Mouse (Mus musculus) forebrain, embryonic 11.5 days (tissue): ENCODE results near the gene Ttc13. TPM values are rescaled to one million over a fixed set of nuclear protein-coding genes. Genes with fewer than 3 reads are reported as not detected.
A peak's percentile ranks its signal among the peaks of the same experiment; 100 is the strongest.

ENCODE experiments used
- ATAC-seq: fragments of 200-750 bp; cut with Nextera tagmentation; replicated peaks from 2 replicates; pipeline ENCODE4 v1.8.0; 2017; ENCODE audit warnings: moderate TSS enrichment; ENCODE audit not compliant: low FRiP score
- DNase-seq: peaks from one replicate; pipeline ENCODE4 v3.0.0-alpha.2; 2017; ENCODE audit warnings: low spot score
- H3K27ac ChIP-seq: fragments of 300-500 bp; sonication (generic); 2 replicates; pipeline ENCODE4 v1.5.1; 2014; ENCODE audit warnings: low read depth, low read length
- H3K27me3 ChIP-seq: fragments of 300-500 bp; sonication (generic); 2 replicates; pipeline ENCODE4 v1.6.1; 2014; ENCODE audit warnings: mild to moderate bottlenecking, low read length, mixed read lengths; ENCODE audit not compliant: control insufficient read depth, insufficient read depth
- H3K36me3 ChIP-seq: fragments of 300-500 bp; sonication (generic); 2 replicates; pipeline ENCODE4 v1.6.1; 2014; ENCODE audit warnings: mild to moderate bottlenecking, low read length, moderate library complexity, mixed read lengths; ENCODE audit not compliant: control insufficient read depth, insufficient read depth
- H3K4me1 ChIP-seq: fragments of 300-500 bp; sonication (generic); replicated peaks from 2 replicates; pipeline ENCODE4 v1.6.1; 2014; ENCODE audit warnings: low read length, mixed read lengths; ENCODE audit not compliant: control insufficient read depth, insufficient read depth
- H3K4me2 ChIP-seq: fragments of 300-500 bp; sonication (generic); 2 replicates; pipeline ENCODE4 v1.6.1; 2014; ENCODE audit warnings: low read depth, mild to moderate bottlenecking, low read length, moderate library complexity, mixed read lengths; ENCODE audit not compliant: severe bottlenecking
- H3K4me3 ChIP-seq: fragments of 300-500 bp; sonication (generic); 2 replicates; pipeline ENCODE4 v1.5.1; 2014; ENCODE audit warnings: low read depth, low read length
- H3K9ac ChIP-seq: fragments of 300-500 bp; sonication (generic); 2 replicates; pipeline ENCODE4 v1.6.1; 2014; ENCODE audit warnings: low read length
- H3K9me3 ChIP-seq: fragments of 300-500 bp; sonication (generic); 2 replicates; pipeline ENCODE4 v1.6.1; 2016; ENCODE audit warnings: low read length, mixed read lengths; ENCODE audit not compliant: control insufficient read depth
- WGBS: fragments of 180-500 bp; shearing (Covaris S2); extraction: QIAGEN DNeasy Blood & Tissue Kit; methylation state at CpG from one replicate; pipeline ENCODE4 v1.1.7; 2014; 5-methylcytosine and 5-hydroxymethylcytosine counted together
- polyA plus RNA-seq: library from polyadenylated mRNA; unstranded; fragments of >200 nt; fragmentation: Nextera tagmentation; extraction: Ambion mirVana; gene quantifications from 2 replicates; pipeline ENCODE4 v1.2.1, GENCODE M21; 2014

The Ttc13 gene
- polyA plus RNA-seq, 1 experiment from 2014 or later, result 63.2 TPM

GRCm38 (mm10) chr8:124752325-124752862 is 30.6 kb upstream of the Ttc13 start:
- H3K27ac ChIP-seq, result no peak overlapping the region
- H3K9me3 ChIP-seq, result no peaks in the 10 kb centered on the region
- H3K9ac ChIP-seq, result no peak overlapping the region
- H3K4me3 ChIP-seq, result no peak overlapping the region
- H3K4me1 ChIP-seq, result peaks cover 8% of the 10 kb centered on the region; the same call in 1 of the 2 replicates
- 30% methylated on average over 21 of the region's 21 CpGs for WGBS
- ATAC-seq (no peak), DNase-seq (no peak)
- peaks cover 37% of the 10 kb centered on the region for H3K27me3 ChIP-seq
- H3K36me3 ChIP-seq, result no peaks in the 10 kb centered on the region
- H3K4me2 ChIP-seq, result no peak overlapping the region

GRCm38 (mm10) chr8:124751709-124752173 is 30.0 kb upstream of the Ttc13 start, which contains the start of gene Fam89a:
Gene Fam89a, minus strand, starts transcription at chr8:124751832.
- no peak within 1 kb of the TSS for H3K27ac ChIP-seq
- under 1% methylated on average over 38 of the region's 41 CpGs for WGBS
- peak; percentile 82 for DNase-seq

GRCm38 (mm10) chr8:124751191-124751590 is 29.4 kb upstream of the Ttc13 start:
- DNase-seq, result no peak
- no peak for ATAC-seq
- peak overlapping the region; percentile 27 for H3K9ac ChIP-seq
- H3K4me2 ChIP-seq, result peak overlapping the region; percentile 74
- no peak overlapping the region for H3K27ac ChIP-seq
- no peaks in the 10 kb centered on the region for H3K9me3 ChIP-seq
- WGBS, result under 1% methylated on average over 31 of the region's 31 CpGs
- peaks cover 8% of the 10 kb centered on the region; the same call in 1 of the 2 replicates for H3K4me1 ChIP-seq
- peak overlapping the region; percentile 49 for H3K4me3 ChIP-seq
- no peaks in the 10 kb centered on the region for H3K36me3 ChIP-seq
- H3K27me3 ChIP-seq, result peaks cover 37% of the 10 kb centered on the region

More at GRCm38 (mm10) chr8:124751709-124752173, 30.0 kb upstream of the Ttc13 start, which contains the start of gene Fam89a:
- Histone ChIP-seq H3K27me3 (peaks cover 37% of the 10 kb centered on the region), H3K4me2 (peak within 1 kb of the TSS; percentile 74), H3K4me3 (peak within 1 kb of the TSS; percentile 49), H3K9me3 (no peaks in the 10 kb centered on the region), H3K9ac (peak within 1 kb of the TSS; percentile 27), H3K4me1 (peaks cover 8% of the 10 kb centered on the region; the same call in 1 of the 2 replicates), H3K36me3 (no peaks in the 10 kb centered on the region)
- no peak; the same call in 1 of the 2 replicates for ATAC-seq

- Histone ChIP-seq H3K4me1 (peaks cover 3% of the 10 kb centered on the region; the same call in 1 of the 2 replicates), H3K36me3 (no peaks in the 10 kb centered on the region), H3K9me3 (no peaks in the 10 kb centered on the region), H3K9ac (no peak overlapping the region), H3K27me3 (peaks cover 21% of the 10 kb centered on the region), H3K27ac (no peak overlapping the region), H3K4me3 (no peak overlapping the region), H3K4me2 (no peak overlapping the region)
- ATAC-seq, result no peak
- DNase-seq, result no peak
- WGBS, result 79% methylated on average over 13 of the region's 13 CpGs
These were observed 24.9 kb upstream of the Ttc13 start for GRCm38 (mm10) chr8:124746661-124747060.

- Histone ChIP-seq H3K36me3 (peaks cover under 1% of the 10 kb centered on the region; the same call in 1 of the 2 replicates), H3K9ac (no peak overlapping the region), H3K4me3 (no peak overlapping the region), H3K27ac (no peak overlapping the region), H3K4me1 (no peaks in the 10 kb centered on the region), H3K4me2 (no peak overlapping the region), H3K27me3 (no peaks in the 10 kb centered on the region), H3K9me3 (no peaks in the 10 kb centered on the region)
- DNase-seq, result no peak
- ATAC-seq, result no peak
- WGBS, result 94% methylated on average over 1 of the region's 1 CpGs
These were observed 17.5 kb upstream of the Ttc13 start for GRCm38 (mm10) chr8:124739268-124739667.

- H3K9ac ChIP-seq, result no peak overlapping the region
- DNase-seq, result no peak
- H3K27ac ChIP-seq, result no peak overlapping the region
- H3K4me1 ChIP-seq, result no peaks in the 10 kb centered on the region
- H3K9me3 ChIP-seq, result no peaks in the 10 kb centered on the region
- H3K36me3 ChIP-seq, result peaks cover 15% of the 10 kb centered on the region
- no peak overlapping the region for H3K4me3 ChIP-seq
- H3K4me2 ChIP-seq, result no peak overlapping the region
- no peak for ATAC-seq
- H3K27me3 ChIP-seq, result no peaks in the 10 kb centered on the region
- WGBS, result 58% methylated on average over 3 of the region's 3 CpGs
These were observed 13.7 kb upstream of the Ttc13 start for GRCm38 (mm10) chr8:124735371-124735911.

- no peak overlapping the region for H3K27ac ChIP-seq
- H3K4me3 ChIP-seq, result no peak overlapping the region
- no peaks in the 10 kb centered on the region for H3K4me1 ChIP-seq
- no peaks in the 10 kb centered on the region for H3K27me3 ChIP-seq
- H3K9me3 ChIP-seq, result no peaks in the 10 kb centered on the region
- 87% methylated on average over 8 of the region's 8 CpGs for WGBS
- ATAC-seq, result no peak
- H3K4me2 ChIP-seq, result no peak overlapping the region
- peaks cover 15% of the 10 kb centered on the region for H3K36me3 ChIP-seq
- DNase-seq, result no peak
- H3K9ac ChIP-seq, result no peak overlapping the region
These were observed 11.0 kb upstream of the Ttc13 start for GRCm38 (mm10) chr8:124732828-124733227.

- no peak overlapping the region for H3K27ac ChIP-seq
- H3K9me3 ChIP-seq, result no peaks in the 10 kb centered on the region
- H3K4me2 ChIP-seq, result no peak overlapping the region
- H3K4me3 ChIP-seq, result no peak overlapping the region
- peaks cover 11% of the 10 kb centered on the region; the same call in 1 of the 2 replicates for H3K4me1 ChIP-seq
- no peak overlapping the region for H3K9ac ChIP-seq
- 92% methylated on average over 7 of the region's 7 CpGs for WGBS
- ATAC-seq (no peak), DNase-seq (no peak)
- no peaks in the 10 kb centered on the region; the same call in 1 of the 2 replicates for H3K36me3 ChIP-seq
- H3K27me3 ChIP-seq, result no peaks in the 10 kb centered on the region
These were observed 2.5 kb upstream of the Ttc13 start for GRCm38 (mm10) chr8:124724301-124724700.
